Mouse (Mus musculus) ES-Bruce4 (cell line): Measurements from ENCODE around the gene Scamp5. TPM values are rescaled to one million over a fixed set of nuclear protein-coding genes. Genes with fewer than 3 reads are reported as not detected.

Experiments
- H3K27ac ChIP-seq: 2 replicates; pipeline ENCODE4 v1.5.1; 2012; ENCODE audit warnings: low read length, inconsistent platforms; ENCODE audit not compliant: insufficient read depth
- H3K27me3 ChIP-seq: 2 replicates; pipeline ENCODE4 v1.6.1; 2012; ENCODE audit warnings: mild to moderate bottlenecking, low read length, inconsistent platforms; ENCODE audit not compliant: control insufficient read depth, poor library complexity, insufficient read depth, severe bottlenecking
- H3K36me3 ChIP-seq: 2 replicates; pipeline ENCODE4 v1.6.1; 2012; ENCODE audit warnings: inconsistent platforms, mild to moderate bottlenecking, low read length, moderate library complexity; ENCODE audit not compliant: control insufficient read depth, poor library complexity, insufficient read depth, severe bottlenecking
- H3K4me1 ChIP-seq: one replicate; pipeline ENCODE4 v1.8.1; 2011; ENCODE audit warnings: low read length; ENCODE audit not compliant: control insufficient read depth, insufficient read depth
- H3K4me3 ChIP-seq: 2 replicates; pipeline ENCODE4 v1.5.1; 2011; ENCODE audit warnings: low read depth, mild to moderate bottlenecking, low read length
- H3K9ac ChIP-seq: 2 replicates; pipeline ENCODE4 v1.6.1; 2012; ENCODE audit warnings: low read depth, mild to moderate bottlenecking, inconsistent platforms; ENCODE audit not compliant: poor library complexity, severe bottlenecking
- H3K9me3 ChIP-seq: replicated peaks from 2 replicates; pipeline ENCODE4 v1.6.1; 2012; ENCODE audit warnings: mild to moderate bottlenecking, low read length, inconsistent platforms; ENCODE audit not compliant: control insufficient read depth, poor library complexity, insufficient read depth, severe bottlenecking
- CTCF ChIP-seq: IDR thresholded peaks from one replicate; pipeline ENCODE4 v1.8.1; 2011; ENCODE audit warnings: low read depth, low read length
- EP300 ChIP-seq: IDR thresholded peaks from 2 replicates; pipeline ENCODE4 v1.6.1; 2011; ENCODE audit warnings: low read depth, low read length; ENCODE audit not compliant: insufficient read depth
- POLR2A ChIP-seq: IDR thresholded peaks from one replicate; pipeline ENCODE4 v1.8.1; 2011; ENCODE audit warnings: low read length; ENCODE audit not compliant: insufficient read depth
- polyA plus RNA-seq: library from polyadenylated mRNA; stranded (reverse); fragments of >200 nt; gene quantifications from 2 replicates; pipeline ENCODE4 v1.2.4, GENCODE M21; 2011; ENCODE audit warnings: low read depth; ENCODE audit not compliant: missing spikeins, insufficient read depth, insufficient read length

Gene Scamp5
- polyA plus RNA-seq, 1 experiment: 31.1 TPM

DNA sequence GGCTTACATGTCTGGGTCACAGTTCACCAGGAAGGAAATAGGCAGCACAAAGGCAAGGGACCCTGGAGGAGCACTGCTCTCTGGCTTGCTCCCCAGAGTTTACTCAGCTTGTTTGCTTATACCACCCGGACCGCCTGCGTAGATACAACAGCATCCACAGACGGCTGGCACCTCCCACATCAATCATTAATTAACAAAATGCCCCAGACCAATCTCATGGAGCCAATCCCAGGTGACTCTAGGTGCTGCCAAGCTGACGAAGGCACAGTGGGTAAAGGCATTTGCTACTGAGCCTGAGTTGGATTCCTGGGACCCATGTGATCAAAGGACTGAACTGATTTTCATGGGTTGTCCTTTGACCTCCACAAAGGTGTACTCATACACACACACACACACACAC, 29.4 kb upstream of the Scamp5 start:
- TF ChIP-seq EP300: no peak
- no peak for TF ChIP-seq POLR2A
- H3K27me3 ChIP-seq: no peaks in the 10 kb centered on the region

DNA sequence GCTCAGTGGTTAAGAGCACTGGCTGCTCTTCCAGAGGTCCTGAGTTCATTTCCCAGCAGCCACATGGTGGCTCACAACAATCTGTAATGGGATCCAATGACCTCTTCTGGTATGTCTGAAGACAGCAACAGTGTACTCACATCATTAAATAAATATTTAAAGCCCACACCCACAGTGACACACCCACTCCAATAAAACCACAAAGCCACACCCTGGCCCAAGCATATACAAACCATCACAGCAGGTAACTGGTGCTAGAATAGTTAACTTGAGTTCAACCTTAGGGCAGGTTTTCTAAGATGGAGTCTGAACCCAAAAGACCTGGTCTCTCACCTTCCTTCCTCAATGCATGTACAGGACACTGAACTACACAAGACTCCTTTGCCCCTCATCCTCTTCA, 27.1 kb upstream of the Scamp5 start:
- no peak overlapping the region for H3K9ac ChIP-seq
- peak overlapping the region; percentile 69; the same call in 1 of the 2 replicates for H3K27ac ChIP-seq
- H3K27me3 ChIP-seq: no peaks in the 10 kb centered on the region
- TF ChIP-seq POLR2A (no peak), CTCF (no peak), EP300 (no peak)
- H3K9me3 ChIP-seq: no peaks in the 10 kb centered on the region
- H3K36me3 ChIP-seq: no peaks in the 10 kb centered on the region
- no peak overlapping the region for H3K4me3 ChIP-seq
- H3K4me1 ChIP-seq: no peaks in the 10 kb centered on the region

More for the DNA sequence above, 29.4 kb upstream of the Scamp5 start:
- Histone ChIP-seq H3K4me3 (no peak overlapping the region), H3K9ac (no peak overlapping the region), H3K9me3 (no peaks in the 10 kb centered on the region), H3K4me1 (peaks cover 2% of the 10 kb centered on the region), H3K27ac (no peak overlapping the region), H3K36me3 (no peaks in the 10 kb centered on the region)

DNA sequence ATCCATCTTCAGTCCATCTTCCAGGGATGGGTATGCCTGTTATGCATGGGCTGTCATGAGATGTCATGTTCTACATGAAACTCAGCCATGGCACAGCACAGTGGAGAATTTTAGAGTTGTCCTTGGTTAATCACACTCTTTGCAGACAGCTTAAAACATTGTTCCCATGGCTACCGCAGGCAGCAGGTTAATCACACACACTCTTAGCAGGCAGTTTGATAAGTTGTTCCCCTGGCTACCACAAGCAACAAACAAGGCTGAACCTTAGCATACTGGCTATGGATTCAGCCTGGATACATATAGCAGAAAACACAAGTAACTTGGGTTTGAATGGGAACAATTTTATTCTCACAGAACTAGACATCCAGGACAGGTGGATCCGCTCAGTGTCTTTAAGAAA, 25.7 kb upstream of the Scamp5 start:
- Histone ChIP-seq H3K4me3 (no peak overlapping the region), H3K4me1 (no peaks in the 10 kb centered on the region), H3K27ac (no peak overlapping the region), H3K9me3 (no peaks in the 10 kb centered on the region), H3K27me3 (no peaks in the 10 kb centered on the region), H3K36me3 (no peaks in the 10 kb centered on the region), H3K9ac (no peak overlapping the region)
- no peak for TF ChIP-seq CTCF
- TF ChIP-seq EP300: no peak

GRCm38 (mm10) chr9:57487807-57488206, 19.9 kb upstream of the Scamp5 start:
- TF ChIP-seq CTCF: no peak
- no peak for TF ChIP-seq EP300
- no peak for TF ChIP-seq POLR2A
- no peaks in the 10 kb centered on the region for H3K36me3 ChIP-seq
- H3K4me1 ChIP-seq: no peaks in the 10 kb centered on the region
- no peak overlapping the region for H3K27ac ChIP-seq
- H3K9ac ChIP-seq: no peak overlapping the region
- no peaks in the 10 kb centered on the region for H3K9me3 ChIP-seq
- H3K4me3 ChIP-seq: no peak overlapping the region
- no peaks in the 10 kb centered on the region for H3K27me3 ChIP-seq

DNA sequence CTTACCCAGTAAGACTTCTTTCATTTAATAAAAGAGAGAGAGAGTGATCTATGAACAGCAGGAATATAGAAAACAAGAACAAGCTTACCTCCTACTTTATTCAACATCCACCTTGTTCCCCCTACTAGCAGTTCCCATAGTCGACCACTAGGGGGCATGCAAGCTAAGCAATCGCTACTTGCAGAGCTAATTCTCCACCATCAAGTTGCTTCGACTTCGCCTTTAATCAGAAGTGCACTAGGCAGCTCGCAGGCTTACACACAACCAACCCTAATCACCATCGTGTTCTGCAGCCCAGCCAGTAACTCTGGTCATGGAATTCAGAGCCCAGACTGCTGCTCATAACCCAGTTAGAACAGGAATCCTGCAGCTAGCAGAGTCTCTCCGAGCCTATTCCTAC, 17.9 kb upstream of the Scamp5 start:
- Histone ChIP-seq H3K27me3 (no peaks in the 10 kb centered on the region), H3K4me1 (no peaks in the 10 kb centered on the region), H3K4me3 (no peak overlapping the region), H3K9ac (no peak overlapping the region), H3K36me3 (no peaks in the 10 kb centered on the region), H3K27ac (no peak overlapping the region), H3K9me3 (no peaks in the 10 kb centered on the region)
- TF ChIP-seq CTCF (peak; percentile 68), POLR2A (no peak)

GRCm38 (mm10) chr9:57468914-57469313, 1.1 kb upstream of the Scamp5 start:
- H3K9ac ChIP-seq: no peak overlapping the region
- H3K4me3 ChIP-seq: no peak overlapping the region
- no peak overlapping the region for H3K27ac ChIP-seq
- TF ChIP-seq EP300 (no peak), CTCF (no peak), POLR2A (no peak)
- no peaks in the 10 kb centered on the region for H3K36me3 ChIP-seq
- H3K4me1 ChIP-seq: peaks cover 3% of the 10 kb centered on the region
- no peaks in the 10 kb centered on the region for H3K9me3 ChIP-seq
- H3K27me3 ChIP-seq: no peaks in the 10 kb centered on the region
